Mouse (Mus musculus) midbrain, postnatal 0 days (tissue): ENCODE measurements at regions not wholly inside any gene's neighbourhood (a gene's known extent, or its start where the extent isn't known, plus 50 kb on each side); places are given as distances from the start of the nearest gene placed in this dataset.

Experiments
- ATAC-seq: fragments of 200-750 bp; cut with Nextera tagmentation; 2 replicates; pipeline ENCODE4 v1.8.0; 2017; ENCODE audit warnings: moderate number of reproducible peaks, mild to moderate bottlenecking, moderate TSS enrichment, moderate library complexity; ENCODE audit not compliant: low FRiP score
- DNase-seq: peaks from one replicate; pipeline ENCODE4 v3.0.0-alpha.2; 2015; ENCODE audit warnings: low spot score
- H3K27ac ChIP-seq: fragments of 300-500 bp; sonication (generic); 2 replicates; pipeline ENCODE4 v1.5.1; 2014; ENCODE audit warnings: low read depth, mild to moderate bottlenecking, low read length, mixed read lengths
- H3K27me3 ChIP-seq: fragments of 300-500 bp; sonication (generic); 2 replicates; pipeline ENCODE4 v1.6.1; 2014; ENCODE audit warnings: low read length, control low read depth, mixed read lengths; ENCODE audit not compliant: insufficient read depth
- H3K36me3 ChIP-seq: fragments of 300-500 bp; sonication (generic); 2 replicates; pipeline ENCODE4 v1.6.1; 2014; ENCODE audit warnings: low read length, control low read depth, mixed read lengths; ENCODE audit not compliant: insufficient read depth
- H3K4me1 ChIP-seq: fragments of 300-500 bp; sonication (generic); 2 replicates; pipeline ENCODE4 v1.6.1; 2014; ENCODE audit warnings: mild to moderate bottlenecking, control low read depth, antibody characterized with exemption, low read length, mixed read lengths; ENCODE audit not compliant: insufficient read depth
- H3K4me2 ChIP-seq: fragments of 300-500 bp; sonication (generic); 2 replicates; pipeline ENCODE4 v1.6.1; 2014; ENCODE audit warnings: low read depth, mild to moderate bottlenecking, low read length, mixed read lengths; ENCODE audit not compliant: poor library complexity, severe bottlenecking
- H3K4me3 ChIP-seq: fragments of 300-500 bp; sonication (generic); 2 replicates; pipeline ENCODE4 v1.5.1; 2014; ENCODE audit warnings: low read depth, mild to moderate bottlenecking, low read length, moderate library complexity
- H3K9ac ChIP-seq: fragments of 300-500 bp; sonication (generic); replicated peaks from 2 replicates; pipeline ENCODE4 v1.6.1; 2014; ENCODE audit warnings: mild to moderate bottlenecking, low read length, moderate library complexity, mixed read lengths; ENCODE audit not compliant: poor library complexity, severe bottlenecking
- H3K9me3 ChIP-seq: fragments of 300-500 bp; sonication (generic); 2 replicates; pipeline ENCODE4 v1.6.1; 2016; ENCODE audit warnings: low read length, control low read depth
- CTCF ChIP-seq: IDR thresholded peaks from 2 replicates; pipeline ENCODE4 v1.5.1; 2016; ENCODE audit warnings: antibody characterized with exemption, mild to moderate bottlenecking
- WGBS: fragments of 180-500 bp; shearing (Covaris S2); extraction: QIAGEN DNeasy Blood & Tissue Kit; methylation state at CpG from one replicate; pipeline ENCODE4 v1.1.7; 2014; 5-methylcytosine and 5-hydroxymethylcytosine counted together

DNA sequence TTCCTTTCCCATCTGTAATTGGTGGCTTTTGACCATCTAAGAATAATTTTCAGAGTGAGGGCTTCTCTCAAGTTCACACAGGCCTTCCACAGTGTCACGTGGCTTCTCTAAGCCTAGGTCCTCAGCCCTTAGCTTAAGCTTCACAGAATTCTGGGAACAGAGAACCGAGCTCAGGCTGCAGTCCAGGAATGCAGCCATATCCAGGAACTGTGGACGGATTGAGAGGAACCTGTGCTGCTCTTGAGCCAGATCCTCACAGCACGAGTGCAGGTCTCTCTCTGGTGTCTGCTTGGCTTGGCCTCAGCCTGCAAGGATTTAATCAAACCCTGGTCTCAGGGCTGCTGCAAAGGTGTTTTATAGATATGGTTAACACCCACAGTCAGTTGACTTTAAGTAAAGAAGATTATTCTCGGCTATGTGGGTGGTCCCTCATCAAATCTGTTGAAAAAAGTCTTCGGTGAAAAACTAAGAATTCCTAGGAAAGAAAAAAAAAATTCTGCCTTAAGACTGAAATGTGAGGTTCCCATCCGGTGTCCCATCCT lies 127.8 kb downstream of the Mis18a start:
- ATAC-seq, result no peak
- Histone ChIP-seq H3K4me2 (no peak overlapping the region), H3K9ac (no peak overlapping the region), H3K36me3 (no peaks in the 10 kb centered on the region), H3K4me3 (no peak overlapping the region), H3K4me1 (no peaks in the 10 kb centered on the region), H3K27ac (no peak overlapping the region), H3K9me3 (no peaks in the 10 kb centered on the region), H3K27me3 (no peaks in the 10 kb centered on the region)
- WGBS, result 82% methylated on average over 7 of the region's 7 CpGs
- DNase-seq, result no peak
- TF ChIP-seq CTCF, result no peak

- H3K36me3 ChIP-seq, result no peaks in the 10 kb centered on the region
- no peak overlapping the region for H3K27ac ChIP-seq
- H3K4me1 ChIP-seq, result no peaks in the 10 kb centered on the region
- H3K4me3 ChIP-seq, result no peak overlapping the region
- no peak for TF ChIP-seq CTCF
- no peak for DNase-seq
- no peak overlapping the region for H3K4me2 ChIP-seq
- ATAC-seq, result peak; percentile 52; the same call in 1 of the 2 replicates
- H3K27me3 ChIP-seq, result no peaks in the 10 kb centered on the region
- H3K9me3 ChIP-seq, result no peaks in the 10 kb centered on the region
- no peak overlapping the region for H3K9ac ChIP-seq
- WGBS, result 79% methylated on average over 7 of the region's 7 CpGs
Observed at GRCm38 (mm10) chr16:90598727-90599126, 128.5 kb downstream of the Mis18a start.

DNA sequence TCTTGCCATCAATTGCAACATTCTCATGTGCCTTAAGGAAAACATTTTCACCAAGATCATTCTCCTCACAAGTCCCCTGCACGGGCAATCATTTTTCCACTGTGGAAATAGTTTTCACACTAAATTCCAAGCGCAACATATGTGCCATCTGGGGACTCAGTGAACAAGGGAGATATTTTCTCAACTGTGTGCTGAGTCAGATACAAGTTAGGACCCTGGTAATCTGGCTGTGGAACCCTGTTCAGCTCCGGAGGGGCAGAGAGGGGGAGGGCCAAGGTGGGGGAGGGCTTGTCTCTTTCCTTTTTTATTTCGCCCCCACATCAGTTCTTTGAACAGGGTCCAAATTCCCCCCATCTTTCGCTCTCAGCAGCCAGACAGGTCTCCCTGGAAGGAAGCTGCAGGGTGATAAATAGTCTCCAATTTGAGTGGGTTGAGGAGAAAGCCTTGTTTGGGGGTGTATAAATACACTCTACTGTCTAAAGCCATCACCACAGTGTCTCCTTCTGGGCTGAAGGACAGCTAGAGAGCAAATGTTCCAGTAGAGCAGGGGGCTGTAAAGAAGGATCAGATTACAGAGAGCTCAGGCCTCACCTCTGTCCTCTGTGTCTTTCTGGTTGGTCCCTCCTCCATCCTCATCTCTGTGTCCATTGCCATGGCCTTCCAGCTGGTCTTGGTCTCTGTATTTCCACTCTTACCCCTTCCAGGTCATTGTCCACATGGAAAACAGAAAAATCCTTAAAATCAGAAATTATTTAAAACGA lies 134.3 kb downstream of the Mis18a start:
- Histone ChIP-seq H3K9me3 (no peaks in the 10 kb centered on the region), H3K9ac (no peak overlapping the region), H3K27ac (no peak overlapping the region), H3K4me1 (no peaks in the 10 kb centered on the region), H3K4me3 (no peak overlapping the region), H3K4me2 (no peak overlapping the region), H3K36me3 (no peaks in the 10 kb centered on the region), H3K27me3 (no peaks in the 10 kb centered on the region)
- no peak for TF ChIP-seq CTCF
- ATAC-seq (no peak), DNase-seq (no peak)
- 84% methylated on average over 6 of the region's 6 CpGs for WGBS

- no peak overlapping the region for H3K9ac ChIP-seq
- H3K36me3 ChIP-seq, result no peaks in the 10 kb centered on the region
- WGBS, result 78% methylated on average over 7 of the region's 7 CpGs
- no peak overlapping the region for H3K27ac ChIP-seq
- peaks cover 6% of the 10 kb centered on the region; the same call in 1 of the 2 replicates for H3K9me3 ChIP-seq
- DNase-seq (no peak), ATAC-seq (no peak)
- H3K4me3 ChIP-seq, result no peak overlapping the region
- no peak overlapping the region for H3K4me2 ChIP-seq
- H3K4me1 ChIP-seq, result no peaks in the 10 kb centered on the region
- TF ChIP-seq CTCF, result no peak
- H3K27me3 ChIP-seq, result no peaks in the 10 kb centered on the region
Observed at GRCm38 (mm10) chr16:90585171-90585570, 142.0 kb downstream of the Mis18a start.

DNA sequence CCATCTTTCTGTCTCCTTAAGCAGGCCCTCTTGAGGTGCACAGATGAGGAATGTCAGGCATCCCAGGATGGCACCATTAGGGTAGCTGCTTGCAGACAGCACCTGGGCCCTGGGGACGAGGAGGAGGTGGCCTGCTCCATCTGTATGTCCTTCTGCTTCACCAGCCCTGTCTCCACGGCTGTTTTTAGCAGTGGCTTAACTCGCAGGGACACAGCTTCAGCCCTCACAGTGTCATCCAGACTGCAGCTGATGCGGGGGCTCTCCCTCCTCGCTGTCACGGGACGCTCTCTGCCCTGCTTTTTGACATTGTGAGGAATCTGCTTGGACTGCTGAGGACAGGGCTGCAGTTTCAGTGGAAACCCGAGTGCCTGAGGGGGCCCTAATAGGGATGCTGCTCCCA lies 146.8 kb downstream of the Mis18a start:
- no peaks in the 10 kb centered on the region for H3K27me3 ChIP-seq
- peaks cover 6% of the 10 kb centered on the region; the same call in 1 of the 2 replicates for H3K9me3 ChIP-seq
- ATAC-seq, result no peak
- H3K4me3 ChIP-seq, result no peak overlapping the region
- no peaks in the 10 kb centered on the region for H3K36me3 ChIP-seq
- H3K9ac ChIP-seq, result no peak overlapping the region
- 59% methylated on average over 8 of the region's 8 CpGs for WGBS
- no peak for TF ChIP-seq CTCF
- no peak overlapping the region for H3K27ac ChIP-seq
- H3K4me2 ChIP-seq, result no peak overlapping the region
- DNase-seq, result no peak
- no peaks in the 10 kb centered on the region for H3K4me1 ChIP-seq

- Histone ChIP-seq H3K4me2 (no peak overlapping the region), H3K27me3 (no peaks in the 10 kb centered on the region), H3K36me3 (no peaks in the 10 kb centered on the region), H3K9me3 (no peaks in the 10 kb centered on the region), H3K4me1 (no peaks in the 10 kb centered on the region), H3K4me3 (no peak overlapping the region), H3K27ac (no peak overlapping the region), H3K9ac (no peak overlapping the region)
- no peak for TF ChIP-seq CTCF
- ATAC-seq, result no peak
- DNase-seq, result no peak
Observed at GRCm38 (mm10) chr16:90571107-90571506, 156.1 kb downstream of the Mis18a start.
